Mouse (Mus musculus) left cerebral cortex, postnatal 25 days (tissue): ENCODE data around the gene Tsc22d4. TPM values are rescaled to one million over a fixed set of nuclear protein-coding genes. Genes with fewer than 3 reads are reported as not detected.

Experiments
- DNase-seq, 2 experiments: peaks; one replicate each; pipeline ENCODE4 v3.0.0; 2022; ENCODE audit warnings: low spot score in 2 of 2, mixed read lengths in 1 of 2
- intact Hi-C: fragments of 180-260 bp; cut with DNase I; formaldehyde crosslinking; loops from one replicate; pipeline ENCODE4 v1.15.1; 2025
- total RNA-seq, 2 experiments: library from RNA; stranded (reverse); gene quantifications; 2 replicates each; pipeline ENCODE4 v1.2.3; 2021

Tsc22d4 gene
- total RNA-seq, 2 experiments from 2014 or later: 173 to 195 TPM

GRCm38 (mm10) chr5:137785164-137786031 lies 39.9 kb downstream of the Tsc22d4 start:
- intact Hi-C loops: loop anchor here (5.0 kb wide), 2 partner anchors 372 to 387 kb away; partner anchors contain the start of genes Ap4m1, Mcm7 and Zfp113
- peak; percentile 37 to 47 for DNase-seq

GRCm38 (mm10) chr5:137786109-137786942 lies 40.8 kb downstream of the Tsc22d4 start:
- intact Hi-C loops: loop anchor here (5.0 kb wide), 2 partner anchors 371 to 386 kb away; partner anchors contain the start of genes Ap4m1, Mcm7 and Zfp113

GRCm38 (mm10) chr5:137787151-137787928 lies 41.8 kb downstream of the Tsc22d4 start, which contains the start of the genes Mepce and Zcwpw1:
Gene Mepce (minus strand): TSS chr5:137787655.
Gene Zcwpw1 (plus strand): TSS chr5:137787798.
- intact Hi-C loops: loop anchor here (5.0 kb wide), 2 partner anchors 370 to 385 kb away; partner anchors contain the start of genes Ap4m1, Mcm7 and Zfp113
- DNase-seq: peak; percentile 91 to 97

More at GRCm38 (mm10) chr5:137786109-137786942, 40.8 kb downstream of the Tsc22d4 start:
- DNase-seq: peak; percentile 99 to 100

- peak in 1 of 2 experiments; percentile 14 for DNase-seq
- intact Hi-C loops: loop anchor here (5.0 kb wide), 2 partner anchors 369 to 384 kb away; partner anchors contain the start of genes Ap4m1, Mcm7 and Zfp113
Measured at GRCm38 (mm10) chr5:137788171-137788570, 42.6 kb downstream of the Tsc22d4 start.

- intact Hi-C loops: loop anchor here (5.0 kb wide), 2 partner anchors 368 to 383 kb away; partner anchors contain the start of genes Ap4m1, Mcm7 and Zfp113
- no peak for DNase-seq
Measured at GRCm38 (mm10) chr5:137788946-137789531, 43.5 kb downstream of the Tsc22d4 start.

- no peak for DNase-seq
- intact Hi-C loops: loop anchor here (5.0 kb wide), 2 partner anchors 86 to 161 kb away; no protein-coding TSS in a partner anchor
Measured at GRCm38 (mm10) chr5:137791553-137791952, 46.0 kb downstream of the Tsc22d4 start.

GRCm38 (mm10) chr5:137796606-137797005 lies 51.1 kb downstream of the Tsc22d4 start:
- intact Hi-C loops: no loop called here
- no peak for DNase-seq

- intact Hi-C loops: no loop called here
- DNase-seq: no peak
Measured at GRCm38 (mm10) chr5:137800917-137801316, 55.4 kb downstream of the Tsc22d4 start.

GRCm38 (mm10) chr5:137806158-137806557 lies 60.6 kb downstream of the Tsc22d4 start:
- no peak for DNase-seq
- intact Hi-C loops: no loop called here

GRCm38 (mm10) chr5:137808316-137808715 lies 62.8 kb downstream of the Tsc22d4 start:
- no peak for DNase-seq
- intact Hi-C loops: no loop called here

GRCm38 (mm10) chr5:137817466-137818222 lies 72.1 kb downstream of the Tsc22d4 start:
- intact Hi-C loops: no loop called here
- DNase-seq: no peak

Other genes with a start within 250 kb of the Tsc22d4 start
- gene Pop7, start 243.2 kb upstream of the Tsc22d4 start, total RNA-seq: 10 to 100 TPM; 30.2 to 37.0 TPM
- 10 to 100 TPM; 39.9 to 48.6 TPM for gene Gigyf1, start 227.2 kb upstream of the Tsc22d4 start, total RNA-seq
- not detected for gene Epo, start 212.5 kb upstream of the Tsc22d4 start, total RNA-seq
- 100 to 1,000 TPM; 662 to 684 TPM for gene Gnb2, start 212.2 kb upstream of the Tsc22d4 start, total RNA-seq
- 100 to 1,000 TPM; 109 to 118 TPM for gene Actl6b, start 192.2 kb upstream of the Tsc22d4 start, total RNA-seq
- gene Tfr2, start 175.9 kb upstream of the Tsc22d4 start, total RNA-seq: 1 to 10 TPM; 8.1 to 8.9 TPM
- gene Mospd3, start 144.7 kb upstream of the Tsc22d4 start, total RNA-seq: 10 to 100 TPM; 18.2 to 22.2 TPM
- gene Pcolce, start 131.9 kb upstream of the Tsc22d4 start, total RNA-seq: 10 to 100 TPM; 12.1 to 13.7 TPM
- under 1 TPM; 0.18 to 0.21 TPM for gene Fbxo24, start 116.7 kb upstream of the Tsc22d4 start, total RNA-seq
- 10 to 100 TPM; 12.2 to 13.5 TPM for gene Lrch4, start 116.6 kb upstream of the Tsc22d4 start, total RNA-seq
- gene Gm20605, start 116.6 kb upstream of the Tsc22d4 start, total RNA-seq: 10 to 100 TPM in 1 of 2 experiments, 1 to 10 TPM in 1; 9.2 to 11.8 TPM
- 1 to 10 TPM; 2.3 to 4.7 TPM for gene Sap25, start 104.4 kb upstream of the Tsc22d4 start, total RNA-seq
- gene Irs3, start 100.0 kb upstream of the Tsc22d4 start, total RNA-seq: under 1 TPM in 1 of 2 experiments, not detected in 1; 0.32 TPM
- 10 to 100 TPM; 40.0 to 43.9 TPM for gene Agfg2, start 61.0 kb upstream of the Tsc22d4 start, total RNA-seq
- 10 to 100 TPM; 69.0 to 73.4 TPM for gene Nyap1, start 4.1 kb upstream of the Tsc22d4 start, total RNA-seq
- gene Ppp1r35, start 33.1 kb downstream of the Tsc22d4 start, total RNA-seq: 10 to 100 TPM; 23.4 to 27.1 TPM
- gene Mepce, start 41.9 kb downstream of the Tsc22d4 start, total RNA-seq: 10 to 100 TPM; 41.4 to 45.0 TPM
- 1 to 10 TPM; 4.6 to 6.7 TPM for gene Zcwpw1, start 42.1 kb downstream of the Tsc22d4 start, total RNA-seq
- 1 to 10 TPM in 1 of 2 experiments, under 1 TPM in 1; 0.92 to 1.2 TPM for gene Pilra, start 90.6 kb downstream of the Tsc22d4 start, total RNA-seq
- not detected for gene Pilrb1, start 112.4 kb downstream of the Tsc22d4 start, total RNA-seq
- gene Pilrb2, start 126.1 kb downstream of the Tsc22d4 start, total RNA-seq: not detected
- under 1 TPM; 0.11 to 0.18 TPM for gene Cyp3a13, start 175.9 kb downstream of the Tsc22d4 start, total RNA-seq
- 10 to 100 TPM; 16.3 to 22.4 TPM for gene Gjc3, start 217.4 kb downstream of the Tsc22d4 start, total RNA-seq
- not detected for gene Azgp1, start 235.8 kb downstream of the Tsc22d4 start, total RNA-seq